Mouse (Mus musculus): ENCODE measurements around the gene Plod2.

Plod2 gene

DNA sequence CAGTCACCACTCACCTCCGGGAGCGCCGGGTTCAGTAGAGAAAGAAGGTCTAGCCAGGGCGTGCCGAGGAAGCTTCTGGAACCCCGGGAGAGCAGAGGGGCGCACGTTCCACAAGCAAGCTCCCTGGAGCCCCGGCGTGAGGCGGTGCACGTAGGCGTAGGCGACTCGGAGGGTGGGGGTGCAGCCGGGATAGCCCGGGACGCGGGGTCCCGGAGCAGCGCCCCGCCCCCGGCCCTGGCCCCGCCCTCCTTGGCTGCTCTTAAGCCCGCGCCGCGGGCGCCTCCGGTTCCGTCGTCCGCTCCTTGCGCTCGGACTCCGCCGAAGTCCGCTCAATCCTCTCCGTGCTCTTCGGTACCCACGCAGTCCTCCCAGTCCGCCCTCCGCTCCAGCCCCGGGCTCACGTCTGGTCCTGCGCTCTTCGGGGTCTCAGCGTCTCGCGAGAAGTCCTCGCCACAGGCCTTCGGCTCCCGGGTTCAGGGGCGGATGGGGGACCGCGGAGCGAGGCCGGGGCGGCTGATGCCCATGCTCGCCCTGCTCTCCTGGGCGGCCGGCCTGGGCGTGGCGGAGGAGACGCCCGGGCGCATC, at the start of gene Plod2:
Gene Plod2, plus strand, starts transcription at position 247 of the 585 bp plus-strand sequence.
- CTCF ChIA-PET: interaction anchor here (0.6 kb wide), 1 partner anchor 554 kb away, joined by 3 read pairs; no protein-coding TSS in a partner anchor

GRCm38 (mm10) chr9:92499710-92500410, 42.2 kb upstream of the Plod2 start:
- CTCF ChIA-PET: no interaction called here

GRCm38 (mm10) chr9:92504256-92504655, 37.8 kb upstream of the Plod2 start:
- CTCF ChIA-PET: no interaction called here

GRCm38 (mm10) chr9:92504889-92505288, 37.1 kb upstream of the Plod2 start:
- CTCF ChIA-PET: no interaction called here

DNA sequence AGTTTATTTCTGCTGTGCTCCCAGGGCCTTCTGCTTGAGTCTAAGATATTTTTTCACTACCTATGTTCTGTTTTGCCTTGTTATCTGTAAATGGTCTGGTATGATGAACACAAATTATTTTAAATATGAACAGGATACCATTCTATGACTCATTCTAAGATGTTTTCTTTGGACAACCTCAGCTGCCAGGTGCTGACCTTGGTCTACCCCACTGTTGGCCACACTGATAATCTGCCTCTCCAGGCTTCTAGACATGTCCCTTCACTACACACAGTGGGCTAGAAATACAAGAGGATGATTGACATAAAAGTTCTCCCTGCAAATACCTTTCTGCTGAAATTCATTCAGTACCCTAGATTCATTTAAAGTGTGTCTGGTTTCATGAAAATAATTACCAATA, 30.3 kb upstream of the Plod2 start:
- CTCF ChIA-PET: no interaction called here

- CTCF ChIA-PET: no interaction called here
Observed at GRCm38 (mm10) chr9:92517036-92517435, 25.0 kb upstream of the Plod2 start.

DNA sequence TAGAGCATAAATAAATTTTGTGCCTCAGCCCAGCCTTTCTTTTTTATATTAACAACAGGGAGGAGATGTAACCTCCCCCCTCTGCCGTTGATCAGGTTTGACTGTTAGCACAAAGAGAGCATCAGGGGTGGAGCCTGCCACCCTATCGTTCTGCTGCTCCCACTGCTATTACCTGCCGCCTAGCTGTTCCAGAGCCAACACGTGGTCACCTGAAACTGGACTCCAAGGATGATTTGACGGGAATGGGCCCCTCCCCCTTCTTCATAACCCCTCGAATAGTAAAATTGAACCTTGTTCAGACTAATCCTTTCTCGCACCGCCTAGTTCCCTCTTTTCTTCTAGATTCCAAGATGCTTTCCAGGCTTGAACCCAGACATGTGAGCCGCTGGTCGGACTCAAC, 21.3 kb upstream of the Plod2 start:
- CTCF ChIA-PET: no interaction called here

DNA sequence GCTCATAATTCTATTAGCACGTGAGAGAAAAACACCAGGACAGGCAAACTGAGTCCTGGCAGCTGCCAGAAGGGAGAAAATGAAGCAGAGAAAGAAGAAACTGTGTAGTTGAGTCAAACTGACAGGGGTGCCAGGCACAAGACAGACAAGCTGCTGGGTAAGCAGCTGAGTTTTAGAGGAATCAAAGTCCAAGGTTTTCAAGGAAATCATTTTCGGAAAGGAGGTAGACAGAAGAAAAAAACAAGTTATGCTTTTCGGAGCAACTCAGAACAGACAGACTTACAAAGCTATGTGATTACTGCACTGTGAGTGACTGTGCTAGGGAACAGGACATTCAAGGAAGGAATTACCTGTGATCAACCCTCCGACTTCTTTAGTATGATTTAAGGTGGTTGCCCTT, 17.5 kb upstream of the Plod2 start:
- CTCF ChIA-PET: no interaction called here

DNA sequence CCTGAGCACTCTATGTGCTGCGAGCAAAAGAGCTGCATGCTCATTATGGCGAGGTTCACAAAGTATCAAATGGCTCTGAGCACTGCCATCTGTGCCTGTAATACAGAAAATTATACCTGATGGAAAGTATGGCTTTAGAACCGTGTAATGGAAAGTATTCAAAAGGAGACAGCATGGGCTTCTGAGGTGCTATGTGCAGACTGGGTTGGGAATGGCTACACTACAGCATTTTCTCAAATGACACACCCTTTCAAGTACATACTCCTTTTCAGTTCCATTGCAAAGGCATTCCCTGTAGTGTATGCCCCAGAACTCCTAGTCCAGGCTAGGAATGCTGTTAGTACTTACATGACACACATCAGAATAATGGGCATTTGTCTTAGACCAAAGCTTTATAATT, 12.0 kb upstream of the Plod2 start:
- CTCF ChIA-PET: no interaction called here

DNA sequence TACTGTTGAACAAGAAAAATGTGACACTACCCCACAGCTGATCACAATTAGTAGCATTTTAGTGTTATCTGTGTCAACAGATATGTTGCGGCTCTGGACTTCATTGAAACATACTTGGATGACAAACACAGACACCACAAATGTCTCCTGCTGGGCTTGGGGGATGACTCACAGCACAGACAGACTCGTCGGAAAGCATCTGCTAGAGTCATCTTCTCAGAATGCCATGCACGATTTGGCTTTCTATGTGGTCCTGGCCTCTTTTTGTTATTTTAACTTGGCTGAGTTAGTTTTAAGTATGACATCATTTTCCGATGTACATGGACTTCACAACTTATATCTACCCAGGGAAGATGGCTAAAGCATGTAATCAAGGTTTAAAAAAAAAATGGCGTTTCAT, 4.3 kb upstream of the Plod2 start:
- CTCF ChIA-PET: no interaction called here

DNA sequence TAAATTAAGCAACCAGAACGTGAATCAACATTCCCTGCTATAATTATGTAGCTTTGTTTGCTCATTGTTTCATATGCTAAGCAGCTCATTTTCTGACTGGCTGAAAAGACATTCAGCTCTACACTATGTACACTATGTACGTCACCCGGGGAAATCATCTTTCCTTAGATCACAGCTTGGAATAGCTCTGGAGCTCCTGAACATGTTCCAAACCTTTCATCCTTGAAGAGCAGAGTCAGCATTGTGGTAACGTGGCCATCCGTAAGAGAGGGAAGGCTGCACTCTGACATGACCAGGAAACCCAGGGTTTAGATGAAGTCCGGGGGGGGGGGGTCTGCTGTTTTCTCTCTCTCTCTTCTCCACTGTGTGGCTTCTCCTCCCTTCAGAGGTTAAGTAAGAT, 3.8 kb upstream of the Plod2 start:
- CTCF ChIA-PET: no interaction called here

DNA sequence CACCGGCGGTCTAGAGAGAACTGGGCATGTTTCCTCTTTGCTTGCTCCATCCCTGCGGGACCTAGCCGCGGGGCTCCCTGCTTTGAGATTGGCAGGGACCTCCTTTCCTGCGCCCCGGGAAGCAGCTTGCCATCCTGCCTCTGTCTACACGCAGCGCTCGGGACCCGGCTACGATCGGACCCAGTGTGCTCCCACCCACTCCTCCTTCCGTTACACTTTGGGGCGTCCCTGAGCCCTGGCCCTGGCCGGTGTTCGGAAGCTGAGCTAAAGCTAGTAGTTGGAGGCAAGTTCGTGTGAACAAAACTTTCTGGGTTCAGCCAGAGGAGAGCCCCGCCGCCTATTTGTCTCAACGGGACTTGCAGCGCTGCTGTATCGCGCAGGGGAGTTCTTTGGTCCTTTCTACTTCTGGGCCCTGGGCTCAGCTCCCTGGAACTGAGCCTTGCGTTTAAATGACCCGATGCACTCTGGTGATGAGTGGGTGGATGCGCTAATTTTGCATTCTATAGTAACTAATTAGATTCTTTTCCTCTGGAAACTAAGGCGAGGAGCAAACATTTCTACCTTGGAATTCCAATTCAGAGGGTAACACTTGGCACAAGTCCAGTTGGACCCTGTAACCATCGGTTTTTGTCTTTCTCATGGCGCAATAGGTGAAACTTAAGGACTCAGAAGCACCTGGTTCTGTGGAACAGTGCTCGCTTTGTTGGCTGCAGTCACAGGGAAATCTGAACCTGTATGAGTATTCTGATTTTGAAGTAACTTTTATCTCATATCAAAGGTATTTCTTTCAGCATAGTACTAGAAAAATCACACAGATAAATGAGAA, 781 bp downstream of the Plod2 start:
- CTCF ChIA-PET: no interaction called here

DNA sequence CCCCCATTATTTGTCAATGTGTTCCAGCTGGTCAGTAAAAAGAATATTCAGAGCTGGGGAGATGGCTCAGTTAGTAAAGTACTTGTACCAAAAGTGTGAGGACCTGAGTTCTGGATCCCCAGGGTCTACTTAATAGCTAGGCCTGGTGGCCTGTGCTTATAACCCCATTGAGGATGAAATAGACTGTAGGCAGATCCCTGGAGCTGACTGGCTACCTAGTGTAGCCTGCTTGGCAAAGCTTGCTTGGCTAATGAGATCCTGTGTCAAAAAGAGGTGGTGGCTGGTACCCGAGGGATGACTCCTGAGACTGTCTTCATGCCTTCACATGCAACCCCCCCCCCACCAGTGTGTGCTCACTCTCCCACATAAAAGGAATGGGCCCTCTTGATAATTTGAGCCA, 2.1 kb downstream of the Plod2 start:
- CTCF ChIA-PET: no interaction called here

GRCm38 (mm10) chr9:92545021-92545420, 3.0 kb downstream of the Plod2 start:
- CTCF ChIA-PET: no interaction called here

- CTCF ChIA-PET: interaction anchor here (0.6 kb wide), 1 partner anchor 61 kb away, joined by 5 read pairs; no protein-coding TSS in a partner anchor
Observed at GRCm38 (mm10) chr9:92546446-92546845, 4.4 kb downstream of the Plod2 start.

DNA sequence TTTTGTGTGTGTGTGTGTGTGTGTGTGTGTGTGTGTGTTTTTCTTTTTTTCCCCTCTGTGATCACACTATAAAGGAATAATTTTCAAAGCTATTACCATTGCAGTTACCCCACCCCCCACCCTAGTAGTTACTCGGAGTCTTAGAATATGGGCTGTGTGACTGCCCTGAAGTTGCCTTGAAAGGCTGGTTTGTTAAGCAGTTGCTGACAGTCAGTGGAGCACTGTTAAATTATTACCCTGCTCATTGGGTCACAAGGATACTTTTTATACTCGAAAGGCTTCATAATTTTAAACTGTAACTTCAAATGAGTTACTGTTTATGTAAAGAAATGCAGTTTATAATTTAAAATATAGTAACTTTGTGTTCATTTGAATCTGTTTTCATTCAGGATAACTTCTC, 5.1 kb downstream of the Plod2 start:
- CTCF ChIA-PET: no interaction called here

- CTCF ChIA-PET: no interaction called here
Observed at GRCm38 (mm10) chr9:92547821-92548220, 5.8 kb downstream of the Plod2 start.

- CTCF ChIA-PET: no interaction called here
Observed at GRCm38 (mm10) chr9:92548603-92549002, 6.6 kb downstream of the Plod2 start.

DNA sequence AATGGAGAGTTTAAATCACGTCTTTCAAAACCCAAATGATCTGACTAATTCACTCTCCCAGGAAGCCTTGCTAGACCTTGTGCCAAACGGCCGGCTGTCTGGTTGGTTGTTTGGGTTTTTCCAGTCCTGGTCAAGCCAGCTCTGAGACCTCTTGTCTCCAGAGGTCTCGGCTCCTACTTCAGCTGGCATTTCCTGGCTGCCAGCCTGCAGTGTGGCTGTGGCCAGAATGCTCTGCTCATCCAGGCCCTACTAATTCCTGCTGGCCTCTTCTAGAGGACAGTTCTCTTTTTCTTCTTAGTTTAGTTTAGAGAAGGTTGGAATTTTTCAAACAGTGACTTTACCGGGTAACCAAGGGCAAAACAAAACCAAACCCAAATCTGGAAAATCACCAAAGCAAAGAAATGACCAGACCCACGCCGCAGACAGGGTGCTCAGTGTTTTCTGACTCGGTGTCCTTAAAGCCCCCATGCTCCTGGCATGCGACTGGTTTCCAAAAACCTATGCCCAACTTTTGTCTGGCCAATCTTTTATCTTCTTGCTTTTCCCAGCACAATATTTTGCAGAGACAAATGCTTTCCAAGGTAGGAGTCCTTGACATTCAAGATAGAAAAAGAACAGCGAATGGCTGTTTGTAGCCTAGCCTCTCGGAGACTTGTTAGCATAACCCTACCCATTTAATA, 7.9 kb downstream of the Plod2 start:
- CTCF ChIA-PET: no interaction called here

DNA sequence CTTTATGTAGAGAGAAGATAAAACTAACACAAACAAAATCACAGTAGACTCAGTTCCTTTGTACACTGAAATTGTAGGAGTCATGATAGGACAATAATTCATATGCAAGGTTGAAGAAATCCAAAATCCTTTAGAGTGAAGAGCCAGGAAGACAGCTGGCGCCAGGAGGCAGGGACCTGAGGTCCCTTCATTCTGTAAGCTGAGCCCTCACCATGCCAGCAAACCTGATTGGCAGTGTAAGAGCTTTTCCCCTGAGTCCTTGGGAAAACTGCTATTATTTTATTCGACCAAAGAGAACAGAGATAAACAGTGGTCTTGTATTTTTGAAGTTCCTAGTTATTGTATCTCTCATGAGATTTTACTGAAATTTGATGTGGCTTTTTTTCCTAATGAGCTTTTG, 9.0 kb downstream of the Plod2 start:
- CTCF ChIA-PET: no interaction called here

GRCm38 (mm10) chr9:92551666-92552065, 9.6 kb downstream of the Plod2 start:
- CTCF ChIA-PET: no interaction called here

DNA sequence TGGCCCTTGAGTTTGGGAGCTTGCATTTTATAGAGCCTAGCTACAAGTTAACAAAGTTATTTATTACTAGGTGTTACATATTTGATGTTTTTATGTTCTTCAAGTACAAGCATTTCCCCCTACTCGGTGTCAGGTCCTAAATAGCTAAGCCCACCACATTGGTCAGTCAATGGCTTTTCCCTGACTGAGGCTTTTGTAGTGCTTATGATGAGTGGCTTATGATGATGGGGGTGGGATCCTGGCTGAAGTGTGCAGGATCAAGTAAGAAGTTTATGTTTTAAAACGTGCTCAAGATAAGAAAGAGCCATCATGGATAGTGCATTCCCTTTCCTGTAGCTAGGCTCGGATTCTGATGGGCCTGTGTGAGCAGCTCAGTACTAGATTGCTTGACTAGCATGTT, 10.7 kb downstream of the Plod2 start:
- CTCF ChIA-PET: no interaction called here
